Mouse (Mus musculus): Measurements from ENCODE around the gene Pate3. TPM values are rescaled to one million over a fixed set of nuclear protein-coding genes. Genes with fewer than 3 reads are reported as not detected.

Gene Pate3
- polyA plus RNA-seq (2015; fragmentation: Illumina TruSeq; extraction: RNeasy Lipid Tissue Mini Kit (QIAGEN cat#74804); ENCODE audit: insufficient read depth, low read depth, low replicate concordance) = not detected

GRCm38 (mm10) chr9:35648102-35648501, at the start of gene Pate3:
Pate3 (minus strand) TSS chr9:35648202.

GRCm38 (mm10) chr9:35687013-35687412, 39.0 kb upstream of the Pate3 start, which contains the start of gene Pate1:
Pate1 (minus strand) TSS chr9:35687390.

GRCm38 (mm10) chr9:35611841-35612240, 36.2 kb downstream of the Pate3 start, which contains the start of gene Pate4:
Pate4 (minus strand) TSS chr9:35611941.

Other genes with a start within 250 kb of the Pate3 start
- gene Cdon, start 227.1 kb downstream of the Pate3 start, polyA plus RNA-seq (2015; fragmentation: Illumina TruSeq; extraction: RNeasy Lipid Tissue Mini Kit (QIAGEN cat#74804); ENCODE audit: insufficient read depth, low read depth, low replicate concordance) = 9.7 TPM
- gene Gm1113, start 129.9 kb downstream of the Pate3 start, polyA plus RNA-seq (2015; fragmentation: Illumina TruSeq; extraction: RNeasy Lipid Tissue Mini Kit (QIAGEN cat#74804); ENCODE audit: insufficient read depth, low read depth, low replicate concordance) = not detected
- 0.15 TPM for gene Ddx25, start 89.7 kb downstream of the Pate3 start, polyA plus RNA-seq (2015; fragmentation: Illumina TruSeq; extraction: RNeasy Lipid Tissue Mini Kit (QIAGEN cat#74804); ENCODE audit: insufficient read depth, low read depth, low replicate concordance)
- gene Pus3, start 89.6 kb downstream of the Pate3 start, polyA plus RNA-seq (2015; fragmentation: Illumina TruSeq; extraction: RNeasy Lipid Tissue Mini Kit (QIAGEN cat#74804); ENCODE audit: insufficient read depth, low read depth, low replicate concordance) = 3.5 TPM
- not detected for gene Pate2, start 77.9 kb downstream of the Pate3 start, polyA plus RNA-seq (2015; fragmentation: Illumina TruSeq; extraction: RNeasy Lipid Tissue Mini Kit (QIAGEN cat#74804); ENCODE audit: insufficient read depth, low read depth, low replicate concordance)
- gene Hyls1, start 77.8 kb downstream of the Pate3 start, polyA plus RNA-seq (2015; fragmentation: Illumina TruSeq; extraction: RNeasy Lipid Tissue Mini Kit (QIAGEN cat#74804); ENCODE audit: insufficient read depth, low read depth, low replicate concordance) = 1.5 TPM
- not detected for gene Pate4, start 36.3 kb downstream of the Pate3 start, polyA plus RNA-seq (2015; fragmentation: Illumina TruSeq; extraction: RNeasy Lipid Tissue Mini Kit (QIAGEN cat#74804); ENCODE audit: insufficient read depth, low read depth, low replicate concordance)
- gene Pate1, start 39.2 kb upstream of the Pate3 start, polyA plus RNA-seq (2015; fragmentation: Illumina TruSeq; extraction: RNeasy Lipid Tissue Mini Kit (QIAGEN cat#74804); ENCODE audit: insufficient read depth, low read depth, low replicate concordance) = not detected
- not detected for gene Gm17677, start 92.8 kb upstream of the Pate3 start, polyA plus RNA-seq (2015; fragmentation: Illumina TruSeq; extraction: RNeasy Lipid Tissue Mini Kit (QIAGEN cat#74804); ENCODE audit: insufficient read depth, low read depth, low replicate concordance)
- gene Gm17727, start 129.9 kb upstream of the Pate3 start, polyA plus RNA-seq (2015; fragmentation: Illumina TruSeq; extraction: RNeasy Lipid Tissue Mini Kit (QIAGEN cat#74804); ENCODE audit: insufficient read depth, low read depth, low replicate concordance) = not detected
- gene Gm27235, start 141.9 kb upstream of the Pate3 start, polyA plus RNA-seq (2015; fragmentation: Illumina TruSeq; extraction: RNeasy Lipid Tissue Mini Kit (QIAGEN cat#74804); ENCODE audit: insufficient read depth, low read depth, low replicate concordance) = not detected
- gene D730048I06Rik, start 141.9 kb upstream of the Pate3 start, polyA plus RNA-seq (2015; fragmentation: Illumina TruSeq; extraction: RNeasy Lipid Tissue Mini Kit (QIAGEN cat#74804); ENCODE audit: insufficient read depth, low read depth, low replicate concordance) = not detected
- not detected for gene 9230110F15Rik, start 195.9 kb upstream of the Pate3 start, polyA plus RNA-seq (2015; fragmentation: Illumina TruSeq; extraction: RNeasy Lipid Tissue Mini Kit (QIAGEN cat#74804); ENCODE audit: insufficient read depth, low read depth, low replicate concordance)